Mouse (Mus musculus): ENCODE measurements at regions not wholly inside any gene's neighbourhood (a gene's known extent, or its start where the extent isn't known, plus 50 kb on each side); places are given as distances from the start of the nearest gene placed in this dataset.
A peak's percentile ranks its signal among the peaks of the same experiment; 100 is the strongest.

DNA sequence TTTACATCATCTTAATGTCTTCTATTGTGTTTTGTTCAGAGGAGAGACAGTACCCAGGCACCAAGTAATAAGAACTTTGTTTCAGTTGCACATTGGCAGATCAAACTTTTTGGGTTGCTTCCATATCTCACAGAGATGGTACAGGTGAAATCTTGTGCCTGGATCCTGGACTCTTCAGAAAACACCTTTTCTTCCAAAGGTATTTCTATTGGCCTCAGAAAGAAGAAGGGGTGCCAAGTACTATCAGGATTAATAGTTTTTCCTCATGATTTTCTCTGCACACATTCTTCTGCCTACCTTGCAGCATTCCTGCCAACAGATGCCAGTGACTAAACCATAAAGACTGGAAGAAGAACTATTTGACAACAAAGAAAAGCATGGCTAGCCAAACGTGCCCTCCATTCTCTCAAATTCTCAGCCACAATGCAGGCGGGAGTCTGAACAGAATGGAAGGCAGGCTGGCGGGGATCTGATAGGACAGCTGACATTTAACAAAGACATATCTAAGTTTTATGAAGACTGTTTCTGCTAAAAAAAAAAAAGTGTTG lies 137.6 kb upstream of the Avpr1a start:
- H3K4me2 ChIP-seq (replicated peaks; ENCODE audit: low read depth) = no peak overlapping the region
- no peak overlapping the region for H3K4me3 ChIP-seq (ENCODE audit: low read depth, low read length)
- no peak for TF ChIP-seq CTCF (IDR thresholded peaks at IDR 0.05; ENCODE audit: low read depth)
- no peak for TF ChIP-seq EP300 (optimal IDR thresholded peaks at IDR 0.05)
- H3K9ac ChIP-seq (ENCODE audit: low read length) = no peak overlapping the region
- no peaks in the 10 kb centered on the region for H3K27me3 ChIP-seq (ENCODE audit: control insufficient read depth, insufficient read depth, low read length)
- WGBS = 44% methylated on average over 3 of the region's 3 CpGs
- H3K4me1 ChIP-seq (replicated peaks; ENCODE audit: control insufficient read depth, insufficient read depth) = no peaks in the 10 kb centered on the region
- DNase-seq (ENCODE audit: low spot score) (no peak), ATAC-seq (ENCODE audit: low FRiP score, low TSS enrichment) (no peak)
- no peaks in the 10 kb centered on the region for H3K36me3 ChIP-seq (ENCODE audit: control insufficient read depth, insufficient read depth, low read length)
- H3K9me3 ChIP-seq (ENCODE audit: control insufficient read depth, low read length) = no peaks in the 10 kb centered on the region
- no peak overlapping the region for H3K27ac ChIP-seq (replicated peaks)

DNA sequence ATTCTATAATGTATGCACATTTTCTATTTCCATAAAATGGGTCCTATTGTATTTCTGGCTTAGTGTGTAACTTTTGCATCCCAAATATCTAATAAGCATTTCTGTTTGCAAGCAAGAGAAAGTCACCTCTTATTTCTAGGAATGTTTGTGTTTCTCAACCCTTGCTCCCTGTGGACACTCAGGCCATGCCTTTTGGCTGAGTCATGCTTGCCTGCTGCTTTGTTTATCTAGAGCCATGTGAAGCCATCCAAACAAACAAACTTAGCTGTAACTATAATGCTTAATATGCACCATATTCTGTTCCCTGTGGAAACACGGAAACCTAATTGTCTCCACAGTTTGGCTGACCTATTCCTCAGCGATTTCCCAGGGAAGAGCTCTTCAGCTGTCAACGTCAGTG lies 139.6 kb upstream of the Avpr1a start:
- Histone ChIP-seq H3K4me2 (replicated peaks; ENCODE audit: low read depth) (no peak overlapping the region), H3K4me1 (replicated peaks; ENCODE audit: control insufficient read depth, insufficient read depth) (no peaks in the 10 kb centered on the region), H3K9ac (ENCODE audit: low read length) (no peak overlapping the region), H3K9me3 (ENCODE audit: control insufficient read depth, low read length) (no peaks in the 10 kb centered on the region), H3K27me3 (ENCODE audit: control insufficient read depth, insufficient read depth, low read length) (no peaks in the 10 kb centered on the region), H3K27ac (replicated peaks) (no peak overlapping the region), H3K4me3 (ENCODE audit: low read depth, low read length) (no peak overlapping the region), H3K36me3 (ENCODE audit: control insufficient read depth, insufficient read depth, low read length) (no peaks in the 10 kb centered on the region)
- 72% methylated on average over 3 of the region's 3 CpGs for WGBS
- DNase-seq (ENCODE audit: low spot score) (no peak), ATAC-seq (ENCODE audit: low FRiP score, low TSS enrichment) (no peak)
- TF ChIP-seq EP300 (optimal IDR thresholded peaks at IDR 0.05) (no peak), CTCF (IDR thresholded peaks at IDR 0.05; ENCODE audit: low read depth) (no peak)

DNA sequence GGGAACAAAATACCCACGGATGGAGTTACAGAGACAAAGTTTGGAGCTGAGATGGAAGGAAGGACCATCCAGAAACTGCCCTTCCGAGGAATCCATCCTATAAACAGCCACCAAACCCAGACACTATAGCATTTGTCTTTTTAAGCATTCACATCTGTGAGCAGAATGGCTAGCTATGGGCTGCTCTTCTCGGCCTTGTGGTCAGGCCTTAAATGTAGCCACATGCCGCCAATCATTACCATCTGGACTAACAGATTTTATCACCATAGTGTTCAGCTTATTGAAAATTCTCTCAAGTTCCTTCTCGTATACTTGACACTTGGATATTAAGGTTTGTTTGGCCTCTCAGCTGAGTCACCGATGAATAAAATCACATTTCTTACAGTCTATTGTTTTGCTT lies 146.0 kb upstream of the Avpr1a start:
- Histone ChIP-seq H3K36me3 (ENCODE audit: control insufficient read depth, insufficient read depth, low read length) (no peaks in the 10 kb centered on the region), H3K27ac (replicated peaks) (no peak overlapping the region), H3K4me3 (ENCODE audit: low read depth, low read length) (no peak overlapping the region), H3K4me1 (replicated peaks; ENCODE audit: control insufficient read depth, insufficient read depth) (no peaks in the 10 kb centered on the region), H3K9me3 (ENCODE audit: control insufficient read depth, low read length) (no peaks in the 10 kb centered on the region), H3K27me3 (ENCODE audit: control insufficient read depth, insufficient read depth, low read length) (no peaks in the 10 kb centered on the region), H3K4me2 (replicated peaks; ENCODE audit: low read depth) (no peak overlapping the region), H3K9ac (ENCODE audit: low read length) (no peak overlapping the region)
- no peak for DNase-seq (ENCODE audit: low spot score)
- TF ChIP-seq EP300 (optimal IDR thresholded peaks at IDR 0.05) (no peak), CTCF (IDR thresholded peaks at IDR 0.05; ENCODE audit: low read depth) (no peak)
- ATAC-seq (ENCODE audit: low FRiP score, low TSS enrichment) = no peak
- WGBS = 72% methylated on average over 6 of the region's 6 CpGs

DNA sequence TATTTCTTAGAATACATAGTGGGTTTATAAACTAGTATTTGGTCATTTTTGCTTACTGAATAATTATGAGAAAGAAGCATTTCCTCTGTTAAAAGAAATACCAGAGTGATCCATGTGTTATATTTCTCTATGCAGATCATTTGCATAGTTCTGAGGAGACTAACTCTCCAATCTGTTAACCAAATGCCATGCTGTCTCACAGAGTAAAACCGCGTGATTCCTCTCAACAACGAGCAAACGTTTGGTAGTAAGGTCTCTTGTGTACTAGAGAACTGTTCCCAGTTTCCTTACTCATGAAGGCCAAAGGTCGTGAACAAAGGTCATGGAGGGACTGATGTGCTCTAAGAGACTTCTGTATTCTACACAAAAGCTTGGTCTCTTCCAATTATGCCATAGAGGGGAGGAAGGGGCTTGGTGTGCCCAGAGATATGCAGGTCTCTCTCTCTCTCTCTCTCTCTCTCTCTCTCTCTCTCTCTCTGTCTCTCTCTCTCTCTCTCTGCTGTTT lies 152.3 kb upstream of the Avpr1a start:
- H3K27ac ChIP-seq (replicated peaks) = no peak overlapping the region
- H3K27me3 ChIP-seq (ENCODE audit: control insufficient read depth, insufficient read depth, low read length) = no peaks in the 10 kb centered on the region
- H3K4me3 ChIP-seq (ENCODE audit: low read depth, low read length) = no peak overlapping the region
- H3K4me2 ChIP-seq (replicated peaks; ENCODE audit: low read depth) = no peak overlapping the region
- WGBS = 64% methylated on average over 5 of the region's 5 CpGs
- no peak for TF ChIP-seq CTCF (IDR thresholded peaks at IDR 0.05; ENCODE audit: low read depth)
- H3K36me3 ChIP-seq (ENCODE audit: control insufficient read depth, insufficient read depth, low read length) = no peaks in the 10 kb centered on the region
- ATAC-seq (ENCODE audit: low FRiP score, low TSS enrichment) = no peak
- no peak overlapping the region for H3K9ac ChIP-seq (ENCODE audit: low read length)
- no peak for DNase-seq (ENCODE audit: low spot score)
- H3K4me1 ChIP-seq (replicated peaks; ENCODE audit: control insufficient read depth, insufficient read depth) = no peaks in the 10 kb centered on the region
- H3K9me3 ChIP-seq (ENCODE audit: control insufficient read depth, low read length) = no peaks in the 10 kb centered on the region

DNA sequence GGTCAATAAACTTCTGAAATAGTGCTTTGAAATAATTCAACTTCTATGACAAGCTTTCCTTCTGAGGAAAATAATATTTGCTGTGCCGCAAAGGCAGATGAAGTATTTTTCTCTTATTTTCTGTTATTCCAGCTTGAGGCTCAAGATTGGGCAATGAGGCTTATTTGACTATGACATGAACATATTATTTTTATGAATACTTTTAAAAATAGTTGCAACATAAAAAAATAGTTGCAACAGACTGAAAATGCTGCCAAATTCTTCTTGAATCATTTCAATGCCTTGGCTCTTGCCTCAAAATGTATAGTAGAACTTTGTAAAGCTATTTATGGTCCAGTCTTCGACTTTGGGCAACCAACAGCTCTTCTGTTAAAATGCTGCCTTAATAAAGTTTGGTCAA lies 156.7 kb upstream of the Avpr1a start:
- no peak overlapping the region for H3K4me2 ChIP-seq (replicated peaks; ENCODE audit: low read depth)
- TF ChIP-seq EP300 (optimal IDR thresholded peaks at IDR 0.05) (no peak), CTCF (IDR thresholded peaks at IDR 0.05; ENCODE audit: low read depth) (no peak)
- H3K36me3 ChIP-seq (ENCODE audit: control insufficient read depth, insufficient read depth, low read length) = no peaks in the 10 kb centered on the region
- no peaks in the 10 kb centered on the region for H3K4me1 ChIP-seq (replicated peaks; ENCODE audit: control insufficient read depth, insufficient read depth)
- 68% methylated on average over 2 of the region's 2 CpGs for WGBS
- DNase-seq (ENCODE audit: low spot score) (no peak), ATAC-seq (ENCODE audit: low FRiP score, low TSS enrichment) (no peak)
- no peaks in the 10 kb centered on the region for H3K9me3 ChIP-seq (ENCODE audit: control insufficient read depth, low read length)
- no peak overlapping the region for H3K4me3 ChIP-seq (ENCODE audit: low read depth, low read length)
- no peak overlapping the region for H3K27ac ChIP-seq (replicated peaks)
- no peaks in the 10 kb centered on the region for H3K27me3 ChIP-seq (ENCODE audit: control insufficient read depth, insufficient read depth, low read length)
- no peak overlapping the region for H3K9ac ChIP-seq (ENCODE audit: low read length)

DNA sequence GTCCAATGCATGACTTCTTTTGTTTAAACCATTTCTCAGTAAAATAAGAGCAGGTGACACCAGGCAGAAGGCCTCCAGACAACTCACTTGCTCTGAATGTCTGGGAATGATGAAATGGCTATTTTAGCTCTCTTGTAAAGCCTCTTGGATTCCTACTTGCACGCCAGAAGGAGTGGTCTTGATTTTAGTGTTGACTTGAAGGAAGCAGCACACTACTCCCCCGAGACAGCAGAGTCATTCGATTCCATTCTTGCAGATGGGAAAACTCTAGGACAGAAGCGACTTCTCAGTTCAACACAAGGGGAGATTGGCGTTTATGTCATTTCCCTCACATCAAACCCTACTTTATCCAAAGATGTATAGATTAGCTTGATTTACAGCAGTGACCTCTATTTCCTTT lies 157.2 kb upstream of the Avpr1a start:
- ATAC-seq (ENCODE audit: low FRiP score, low TSS enrichment) (peak; percentile 45; the same call in 1 of the 2 replicates), DNase-seq (ENCODE audit: low spot score) (no peak)
- Histone ChIP-seq H3K4me1 (replicated peaks; ENCODE audit: control insufficient read depth, insufficient read depth) (no peaks in the 10 kb centered on the region), H3K9me3 (ENCODE audit: control insufficient read depth, low read length) (no peaks in the 10 kb centered on the region), H3K36me3 (ENCODE audit: control insufficient read depth, insufficient read depth, low read length) (no peaks in the 10 kb centered on the region), H3K9ac (ENCODE audit: low read length) (no peak overlapping the region), H3K27ac (replicated peaks) (no peak overlapping the region), H3K4me2 (replicated peaks; ENCODE audit: low read depth) (no peak overlapping the region), H3K27me3 (ENCODE audit: control insufficient read depth, insufficient read depth, low read length) (no peaks in the 10 kb centered on the region), H3K4me3 (ENCODE audit: low read depth, low read length) (no peak overlapping the region)
- WGBS = 52% methylated on average over 5 of the region's 5 CpGs
- no peak for TF ChIP-seq EP300 (optimal IDR thresholded peaks at IDR 0.05)
- no peak for TF ChIP-seq CTCF (IDR thresholded peaks at IDR 0.05; ENCODE audit: low read depth)
